Mouse (Mus musculus) cerebellum, postnatal 14 days (tissue): ENCODE results near the gene Rfng.
"Not testable (repeated sequence)": the region's sequence is repeated elsewhere in the genome, so short reads cannot be mapped to it uniquely, and the experiment has no call there.

Source experiments
- DNase-seq, 2 experiments: peaks; one replicate each; pipeline ENCODE4 v3.0.0; 2021; ENCODE audit warnings: mixed read lengths in 2 of 2

The Rfng gene

DNA sequence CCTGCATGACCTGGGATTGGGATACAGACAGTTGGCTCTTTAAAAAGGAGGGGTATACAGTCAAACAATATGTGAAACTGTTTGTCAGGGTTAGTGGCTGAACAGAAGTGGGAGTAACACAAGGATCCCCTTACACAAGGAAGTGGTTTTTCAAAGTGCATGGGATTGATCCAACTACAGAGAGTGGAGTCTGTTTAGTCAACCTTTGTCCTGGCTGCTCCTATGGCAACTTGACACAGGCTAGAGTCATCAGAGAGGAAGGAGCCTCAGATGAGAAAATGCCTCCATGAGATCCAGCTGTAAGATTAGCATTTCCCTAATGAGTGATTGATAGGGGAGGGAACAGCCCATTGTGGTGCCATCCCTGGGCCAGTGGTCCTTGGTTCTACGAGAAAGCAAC, 15.8 kb downstream of the Rfng start:
- DNase-seq: no peak

DNA sequence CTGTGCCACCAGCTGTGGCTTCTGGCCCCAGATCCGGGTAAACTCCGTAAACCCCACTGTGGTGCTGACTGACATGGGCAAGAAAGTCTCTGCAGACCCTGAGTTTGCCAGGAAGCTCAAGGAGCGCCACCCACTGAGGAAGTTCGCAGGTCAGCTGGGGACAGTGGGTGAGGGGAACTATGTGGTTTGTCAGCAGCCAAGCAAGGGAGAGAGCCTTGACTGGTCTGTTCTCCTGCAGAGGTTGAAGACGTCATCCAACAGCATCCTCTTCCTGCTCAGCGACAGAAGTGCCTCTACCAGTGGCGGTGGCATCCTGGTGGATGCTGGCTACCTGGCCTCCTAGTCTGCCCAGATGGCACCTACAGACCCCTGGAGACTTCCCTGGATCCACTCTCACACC, 17.0 kb downstream of the Rfng start:
- DNase-seq: not testable (repeated sequence)

GRCm38 (mm10) chr11:120763121-120763999, 20.6 kb downstream of the Rfng start:
- not testable (repeated sequence) for DNase-seq

- not testable (repeated sequence) for DNase-seq
These were observed 21.4 kb downstream of the Rfng start, which contains the start of gene Hmga1b for GRCm38 (mm10) chr11:120762672-120763041. TSS of gene Hmga1b (plus strand) at chr11:120762794.

GRCm38 (mm10) chr11:120761811-120762671, 22.0 kb downstream of the Rfng start:
- DNase-seq: no peak

- DNase-seq: no peak
These were observed 23.8 kb downstream of the Rfng start for GRCm38 (mm10) chr11:120760236-120760635.

GRCm38 (mm10) chr11:120751606-120752005, 32.4 kb downstream of the Rfng start:
- DNase-seq: no peak

- DNase-seq: peak in 1 of 2 experiments; percentile 32
These were observed 34.6 kb downstream of the Rfng start for GRCm38 (mm10) chr11:120749430-120749829.

- DNase-seq: no peak
These were observed 36.0 kb downstream of the Rfng start for GRCm38 (mm10) chr11:120747974-120748373.

DNA sequence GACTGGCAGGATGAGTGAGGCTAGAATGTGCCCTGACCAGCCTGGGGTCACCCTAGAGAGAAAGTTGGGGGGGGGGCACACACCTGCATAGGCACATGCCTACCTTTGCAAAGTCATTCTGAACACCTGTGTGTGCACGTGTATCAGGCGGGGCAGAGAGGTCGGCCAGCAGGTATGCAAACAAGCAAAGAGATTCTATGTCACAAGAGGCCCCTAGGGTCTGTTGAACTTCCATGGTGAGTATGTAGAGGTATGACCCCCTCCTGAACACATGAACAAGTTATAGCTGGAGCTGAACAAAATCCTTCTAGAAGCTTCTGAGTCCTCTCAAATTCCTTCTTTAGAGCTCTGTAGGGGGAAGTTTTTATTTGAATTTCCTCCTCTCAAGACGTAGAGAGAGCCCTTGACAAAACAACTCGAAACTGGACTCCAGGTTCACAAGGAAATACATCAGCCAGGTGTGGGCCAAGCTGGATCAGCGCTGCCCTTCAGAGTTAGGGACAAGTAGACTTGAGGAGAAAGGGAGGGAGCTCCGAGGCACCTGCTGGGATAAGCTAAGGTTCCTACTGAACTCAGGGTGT, 39.8 kb downstream of the Rfng start:
- no peak for DNase-seq

DNA sequence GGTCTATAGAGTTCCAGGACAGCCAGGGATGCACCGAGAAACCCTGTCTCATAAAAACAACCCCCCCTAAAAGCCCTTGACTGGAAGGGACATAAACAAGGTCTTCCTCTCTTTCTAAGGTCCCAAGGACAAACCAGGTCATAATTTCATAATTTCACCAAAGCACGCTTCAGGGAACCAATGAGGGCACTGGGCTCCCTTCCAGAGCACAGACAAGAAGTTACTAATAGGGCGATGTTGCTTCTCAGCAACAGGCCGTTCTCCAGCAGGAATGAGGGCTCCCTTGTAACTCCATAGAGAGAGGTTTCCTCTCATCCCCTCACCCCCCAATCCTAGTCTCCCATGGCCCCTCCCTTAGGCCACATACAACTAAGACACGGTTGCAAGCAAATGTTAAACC, 43.0 kb downstream of the Rfng start:
- no peak for DNase-seq

DNA sequence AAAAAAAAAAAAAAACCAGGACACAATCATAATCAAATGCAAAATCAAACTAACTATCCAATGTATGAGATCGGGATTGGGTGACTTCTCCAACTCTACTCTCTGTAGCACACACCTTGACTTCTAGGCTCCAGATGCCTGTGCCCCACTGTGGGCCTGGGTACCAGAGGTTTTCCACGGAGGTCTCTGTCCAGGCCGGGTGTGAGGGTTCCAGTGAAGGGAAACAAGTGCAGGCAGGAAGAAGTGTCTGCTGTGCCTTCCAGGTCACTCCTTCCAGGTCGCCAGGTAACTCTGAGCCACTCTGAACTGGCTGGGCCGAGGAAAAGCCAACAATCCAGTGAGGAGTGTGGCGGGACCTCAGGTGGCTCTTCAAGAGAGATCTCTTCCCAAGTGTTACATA, 47.6 kb downstream of the Rfng start:
- DNase-seq: no peak

DNA sequence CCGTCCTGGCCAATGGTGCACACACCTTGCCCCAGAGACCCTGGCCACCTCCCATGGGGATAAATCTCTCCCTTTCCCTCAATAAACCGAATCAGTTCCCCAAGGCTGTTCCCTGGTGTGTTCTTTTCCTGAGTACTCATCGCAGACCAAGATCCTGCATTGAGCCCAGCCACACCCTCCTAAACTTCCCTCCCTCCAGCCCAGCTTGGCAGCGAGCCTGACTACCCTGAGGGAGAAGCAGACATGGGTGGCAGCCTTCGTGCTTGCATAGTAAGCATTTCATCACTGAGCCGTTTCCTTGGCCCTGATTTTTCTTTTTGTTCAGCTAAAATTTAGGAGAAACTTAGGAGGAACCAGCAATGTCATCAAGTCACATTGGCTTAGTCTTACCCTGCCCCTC, 50.5 kb downstream of the Rfng start:
- DNase-seq: no peak

- no peak for DNase-seq
These were observed 51.9 kb downstream of the Rfng start, which contains the start of gene Cbr2 for GRCm38 (mm10) chr11:120731858-120732680. TSS of gene Cbr2 (minus strand) at chr11:120732114.

DNA sequence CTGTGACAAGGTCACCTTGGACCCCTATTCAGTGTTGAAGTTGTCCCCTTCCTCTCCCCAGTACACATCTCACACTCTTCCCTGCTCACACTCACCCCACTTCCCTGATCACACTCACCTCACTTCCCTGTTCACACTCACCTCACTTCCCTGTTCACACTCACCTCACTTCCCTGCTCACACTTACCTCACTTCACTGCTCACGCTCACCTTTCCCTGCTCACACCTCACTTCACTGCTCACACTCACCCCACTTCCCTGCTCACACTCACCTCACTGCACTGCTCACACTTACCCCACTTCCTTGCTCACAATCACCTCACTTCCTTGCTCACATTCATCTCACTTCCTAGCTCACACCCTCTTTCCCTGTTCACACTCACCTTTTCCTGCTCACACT, 52.6 kb downstream of the Rfng start:
- DNase-seq: no peak
